Mouse (Mus musculus): ENCODE measurements around the gene Poln.
A peak's percentile ranks its signal among the peaks of the same experiment; 100 is the strongest.

Poln gene

GRCm38 (mm10) chr5:34119121-34119856 lies 50.0 kb downstream of the Poln start:
- no peak for DNase-seq (ENCODE audit: low spot score in 2 of 2)

- DNase-seq (ENCODE audit: low spot score in 2 of 2), result peak; percentile 7 to 23
Observed at GRCm38 (mm10) chr5:34105681-34106080, 63.6 kb downstream of the Poln start.

- peak; percentile 11 to 24 for DNase-seq (ENCODE audit: low spot score in 2 of 2)
Observed at GRCm38 (mm10) chr5:34097333-34097732, 71.9 kb downstream of the Poln start.

GRCm38 (mm10) chr5:34093021-34093420 lies 76.2 kb downstream of the Poln start:
- DNase-seq (ENCODE audit: low spot score in 2 of 2), result no peak

GRCm38 (mm10) chr5:34032520-34032919 lies 136.7 kb downstream of the Poln start:
- DNase-seq (ENCODE audit: low spot score in 2 of 2), result no peak

GRCm38 (mm10) chr5:34031022-34031421 lies 138.2 kb downstream of the Poln start:
- DNase-seq (ENCODE audit: low spot score in 2 of 2), result no peak

- DNase-seq (ENCODE audit: low spot score in 2 of 2), result no peak
Observed at GRCm38 (mm10) chr5:34030101-34030500, 139.1 kb downstream of the Poln start.

- DNase-seq (ENCODE audit: low spot score in 2 of 2), result no peak
Observed at GRCm38 (mm10) chr5:34018968-34019367, 150.3 kb downstream of the Poln start.

GRCm38 (mm10) chr5:34014652-34015051 lies 154.6 kb downstream of the Poln start:
- no peak for DNase-seq (ENCODE audit: low spot score in 2 of 2)

GRCm38 (mm10) chr5:34007392-34007941 lies 161.8 kb downstream of the Poln start:
- no peak for DNase-seq (ENCODE audit: low spot score in 2 of 2)

GRCm38 (mm10) chr5:34006832-34007231 lies 162.4 kb downstream of the Poln start:
- no peak for DNase-seq (ENCODE audit: low spot score in 2 of 2)

- no peak for DNase-seq (ENCODE audit: low spot score in 2 of 2)
Observed at GRCm38 (mm10) chr5:34004618-34005017, 164.6 kb downstream of the Poln start.

- no peak for DNase-seq (ENCODE audit: low spot score in 2 of 2)
Observed at GRCm38 (mm10) chr5:34002636-34003035, 166.6 kb downstream of the Poln start.

- no peak for DNase-seq (ENCODE audit: low spot score in 2 of 2)
Observed at GRCm38 (mm10) chr5:34001401-34001800, 167.8 kb downstream of the Poln start.

GRCm38 (mm10) chr5:34000809-34001208 lies 168.4 kb downstream of the Poln start:
- DNase-seq (ENCODE audit: low spot score in 2 of 2), result no peak

- no peak for DNase-seq (ENCODE audit: low spot score in 2 of 2)
Observed at GRCm38 (mm10) chr5:33999466-34000090, 169.7 kb downstream of the Poln start.

GRCm38 (mm10) chr5:33998505-33998877 lies 170.8 kb downstream of the Poln start:
- no peak for DNase-seq (ENCODE audit: low spot score in 2 of 2)

- no peak for DNase-seq (ENCODE audit: low spot score in 2 of 2)
Observed at GRCm38 (mm10) chr5:33997829-33998504, 171.3 kb downstream of the Poln start.

GRCm38 (mm10) chr5:33997051-33997741 lies 172.1 kb downstream of the Poln start:
- peak in 1 of 2 experiments; percentile 32 for DNase-seq (ENCODE audit: low spot score in 2 of 2)

GRCm38 (mm10) chr5:33996694-33997045 lies 172.6 kb downstream of the Poln start:
- no peak for DNase-seq (ENCODE audit: low spot score in 2 of 2)

GRCm38 (mm10) chr5:33995843-33996693 lies 173.2 kb downstream of the Poln start, which contains the start of gene Nat8l:
Nat8l (plus strand) TSS chr5:33995984.
- peak in 1 of 2 experiments; percentile 33 for DNase-seq (ENCODE audit: low spot score in 2 of 2)

Data from heart, adult 9 months (tissue).